Mouse (Mus musculus): ENCODE measurements around the gene Srrm2. TPM values are rescaled to one million over a fixed set of nuclear protein-coding genes. Genes with fewer than 3 reads are reported as not detected.
A peak's percentile ranks its signal among the peaks of the same experiment; 100 is the strongest.

Gene Srrm2
- polyA plus RNA-seq, 1 experiment from 2014 or later = 414 TPM

GRCm38 (mm10) chr17:23746311-23746710 is 44.0 kb upstream of the Srrm2 start:
- Histone ChIP-seq H3K4me1 (replicated peaks; ENCODE audit: control insufficient read depth, insufficient read depth, low read length) (peaks cover 21% of the 10 kb centered on the region), H3K4me2 (ENCODE audit: low read depth, low read length) (peak overlapping the region; percentile 49; the same call in 1 of the 2 replicates), H3K9ac (ENCODE audit: low read length) (no peak overlapping the region), H3K27me3 (ENCODE audit: control insufficient read depth, insufficient read depth, low read depth, low read length) (peaks cover 69% of the 10 kb centered on the region), H3K4me3 (ENCODE audit: low read length) (no peak overlapping the region), H3K27ac (ENCODE audit: low read length) (no peak overlapping the region), H3K36me3 (ENCODE audit: control insufficient read depth, insufficient read depth, low read length) (no peaks in the 10 kb centered on the region), H3K9me3 (ENCODE audit: control insufficient read depth, low read length) (no peaks in the 10 kb centered on the region)
- WGBS = 6% methylated on average over 12 of the region's 12 CpGs
- no peak for ATAC-seq (ENCODE audit: low read depth)

DNA sequence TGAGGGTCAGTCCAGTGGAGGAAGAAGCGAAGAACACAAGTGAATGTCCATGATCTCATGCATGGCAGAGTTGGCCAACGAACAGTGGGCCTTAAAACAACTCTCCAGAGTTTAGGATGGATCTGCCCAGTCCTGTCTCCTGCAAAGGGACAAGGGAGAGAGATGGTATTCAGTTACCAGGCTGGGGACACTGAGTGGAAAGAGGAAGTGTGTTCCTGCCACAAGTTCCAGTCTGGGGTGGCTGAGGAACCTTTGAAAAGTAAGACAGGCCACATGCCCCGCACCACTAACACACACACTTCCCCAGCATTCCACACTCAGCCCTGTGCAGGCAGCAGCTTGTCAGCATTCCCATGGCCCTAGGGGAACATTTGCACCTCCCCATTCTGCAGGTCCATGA is 43.6 kb upstream of the Srrm2 start:
- H3K9ac ChIP-seq (ENCODE audit: low read length) = no peak overlapping the region
- no peak for ATAC-seq (ENCODE audit: low read depth)
- H3K4me1 ChIP-seq (replicated peaks; ENCODE audit: control insufficient read depth, insufficient read depth, low read length) = peaks cover 21% of the 10 kb centered on the region
- H3K9me3 ChIP-seq (ENCODE audit: control insufficient read depth, low read length) = no peaks in the 10 kb centered on the region
- H3K27ac ChIP-seq (ENCODE audit: low read length) = no peak overlapping the region
- 75% methylated on average over 3 of the region's 3 CpGs for WGBS
- H3K4me3 ChIP-seq (ENCODE audit: low read length) = no peak overlapping the region
- H3K4me2 ChIP-seq (ENCODE audit: low read depth, low read length) = no peak overlapping the region
- peaks cover 64% of the 10 kb centered on the region for H3K27me3 ChIP-seq (ENCODE audit: control insufficient read depth, insufficient read depth, low read depth, low read length)
- H3K36me3 ChIP-seq (ENCODE audit: control insufficient read depth, insufficient read depth, low read length) = no peaks in the 10 kb centered on the region

DNA sequence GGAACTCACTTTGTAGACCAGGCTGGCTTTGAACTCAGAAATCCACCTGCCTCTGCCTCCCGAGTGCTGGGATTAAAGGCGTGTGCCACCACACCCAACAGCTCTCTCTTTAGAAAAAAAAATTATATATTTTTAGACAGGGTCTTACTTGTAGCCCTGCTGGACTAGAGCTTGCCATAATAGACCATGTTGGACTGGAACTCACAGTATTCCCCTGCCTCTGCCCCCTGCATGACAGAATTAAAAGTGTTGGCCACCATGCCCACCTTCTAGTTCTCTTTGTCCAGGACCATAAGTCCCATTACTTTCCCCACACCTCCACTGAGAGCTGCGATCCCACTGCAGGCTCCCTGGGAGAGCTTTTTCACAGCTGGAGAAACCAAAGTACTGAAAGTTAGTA is 42.9 kb upstream of the Srrm2 start:
- Histone ChIP-seq H3K4me2 (ENCODE audit: low read depth, low read length) (no peak overlapping the region), H3K4me1 (replicated peaks; ENCODE audit: control insufficient read depth, insufficient read depth, low read length) (peaks cover 15% of the 10 kb centered on the region), H3K4me3 (ENCODE audit: low read length) (no peak overlapping the region), H3K27ac (ENCODE audit: low read length) (no peak overlapping the region), H3K9ac (ENCODE audit: low read length) (no peak overlapping the region), H3K9me3 (ENCODE audit: control insufficient read depth, low read length) (no peaks in the 10 kb centered on the region), H3K36me3 (ENCODE audit: control insufficient read depth, insufficient read depth, low read length) (peaks cover 2% of the 10 kb centered on the region; the same call in 1 of the 2 replicates), H3K27me3 (ENCODE audit: control insufficient read depth, insufficient read depth, low read depth, low read length) (peaks cover 57% of the 10 kb centered on the region)
- no peak for ATAC-seq (ENCODE audit: low read depth)
- WGBS = 71% methylated on average over 3 of the region's 3 CpGs

DNA sequence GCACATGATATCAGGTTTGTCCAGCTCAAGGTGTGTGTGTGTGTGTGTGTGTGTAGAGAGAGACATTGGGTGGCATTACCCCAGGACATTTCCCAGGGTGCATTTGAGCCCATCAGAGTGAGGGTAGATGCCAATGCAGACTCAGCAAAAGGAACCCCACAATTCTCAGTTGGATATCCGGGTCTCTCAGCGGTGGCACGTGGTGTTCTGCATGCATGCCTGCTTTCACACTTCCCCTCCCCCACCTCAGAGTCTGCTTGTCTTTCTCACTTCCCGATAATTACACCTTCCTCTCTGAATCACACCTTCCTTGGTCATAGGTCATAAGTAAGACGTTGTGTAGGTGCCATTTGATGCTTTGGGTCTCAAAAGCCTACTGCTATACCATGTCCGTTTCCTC is 42.3 kb upstream of the Srrm2 start:
- no peak overlapping the region for H3K4me3 ChIP-seq (ENCODE audit: low read length)
- H3K4me1 ChIP-seq (replicated peaks; ENCODE audit: control insufficient read depth, insufficient read depth, low read length) = peaks cover 14% of the 10 kb centered on the region
- H3K27ac ChIP-seq (ENCODE audit: low read length) = no peak overlapping the region
- WGBS = 10% methylated on average over 6 of the region's 6 CpGs
- peaks cover 52% of the 10 kb centered on the region for H3K27me3 ChIP-seq (ENCODE audit: control insufficient read depth, insufficient read depth, low read depth, low read length)
- no peak for ATAC-seq (ENCODE audit: low read depth)
- no peak overlapping the region for H3K9ac ChIP-seq (ENCODE audit: low read length)
- peaks cover 7% of the 10 kb centered on the region for H3K36me3 ChIP-seq (ENCODE audit: control insufficient read depth, insufficient read depth, low read length)
- no peaks in the 10 kb centered on the region for H3K9me3 ChIP-seq (ENCODE audit: control insufficient read depth, low read length)
- H3K4me2 ChIP-seq (ENCODE audit: low read depth, low read length) = no peak overlapping the region

DNA sequence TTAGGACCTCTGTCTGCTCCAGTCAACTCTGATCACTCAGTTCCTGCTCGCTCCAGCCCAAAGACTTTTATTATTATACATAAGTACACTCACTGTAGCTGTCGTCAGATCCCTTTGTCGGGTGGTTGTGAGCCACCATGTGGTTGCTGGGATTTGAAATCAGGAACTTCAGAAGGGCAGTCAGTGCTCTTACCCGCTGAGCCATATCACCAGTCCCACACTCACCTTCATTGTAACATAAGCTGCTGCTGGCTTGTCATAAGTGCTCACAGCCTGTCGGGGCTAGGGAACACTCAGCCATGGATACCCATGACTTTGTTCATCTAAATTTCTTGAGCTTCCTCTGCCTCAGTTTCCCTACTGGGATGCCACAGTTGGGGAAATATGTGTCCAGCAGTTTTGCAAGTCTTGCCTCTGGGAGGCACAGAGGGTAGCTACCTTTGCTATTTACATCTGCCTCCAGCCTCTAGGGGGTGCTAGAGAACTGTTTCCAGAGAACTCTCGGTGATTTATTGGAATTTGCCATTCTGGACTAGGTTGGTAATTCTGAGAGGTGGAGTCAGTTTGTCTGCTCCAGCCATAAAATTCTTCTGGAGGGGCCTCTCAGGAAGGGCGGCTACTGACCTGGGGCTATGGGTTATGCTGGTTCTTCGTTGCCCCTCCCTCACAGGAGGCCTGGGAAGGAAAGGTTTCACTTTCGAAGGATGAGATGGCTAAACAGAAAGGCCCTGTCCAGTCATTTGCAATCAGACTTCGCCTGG is 41.5 kb upstream of the Srrm2 start:
- H3K27ac ChIP-seq (ENCODE audit: low read length) = 0 out of 2 replicates have a peak overlapping the region, but pooled peaks have one; percentile 9
- peaks cover 10% of the 10 kb centered on the region for H3K36me3 ChIP-seq (ENCODE audit: control insufficient read depth, insufficient read depth, low read length)
- peak; percentile 63 for ATAC-seq (ENCODE audit: low read depth)
- H3K4me2 ChIP-seq (ENCODE audit: low read depth, low read length) = peak overlapping the region; percentile 43
- peaks cover 14% of the 10 kb centered on the region for H3K4me1 ChIP-seq (replicated peaks; ENCODE audit: control insufficient read depth, insufficient read depth, low read length)
- no peaks in the 10 kb centered on the region for H3K9me3 ChIP-seq (ENCODE audit: control insufficient read depth, low read length)
- H3K9ac ChIP-seq (ENCODE audit: low read length) = peak overlapping the region; percentile 47
- 26% methylated on average over 10 of the region's 10 CpGs for WGBS
- peaks cover 44% of the 10 kb centered on the region for H3K27me3 ChIP-seq (ENCODE audit: control insufficient read depth, insufficient read depth, low read depth, low read length)
- H3K4me3 ChIP-seq (ENCODE audit: low read length) = peak overlapping the region; percentile 35

DNA sequence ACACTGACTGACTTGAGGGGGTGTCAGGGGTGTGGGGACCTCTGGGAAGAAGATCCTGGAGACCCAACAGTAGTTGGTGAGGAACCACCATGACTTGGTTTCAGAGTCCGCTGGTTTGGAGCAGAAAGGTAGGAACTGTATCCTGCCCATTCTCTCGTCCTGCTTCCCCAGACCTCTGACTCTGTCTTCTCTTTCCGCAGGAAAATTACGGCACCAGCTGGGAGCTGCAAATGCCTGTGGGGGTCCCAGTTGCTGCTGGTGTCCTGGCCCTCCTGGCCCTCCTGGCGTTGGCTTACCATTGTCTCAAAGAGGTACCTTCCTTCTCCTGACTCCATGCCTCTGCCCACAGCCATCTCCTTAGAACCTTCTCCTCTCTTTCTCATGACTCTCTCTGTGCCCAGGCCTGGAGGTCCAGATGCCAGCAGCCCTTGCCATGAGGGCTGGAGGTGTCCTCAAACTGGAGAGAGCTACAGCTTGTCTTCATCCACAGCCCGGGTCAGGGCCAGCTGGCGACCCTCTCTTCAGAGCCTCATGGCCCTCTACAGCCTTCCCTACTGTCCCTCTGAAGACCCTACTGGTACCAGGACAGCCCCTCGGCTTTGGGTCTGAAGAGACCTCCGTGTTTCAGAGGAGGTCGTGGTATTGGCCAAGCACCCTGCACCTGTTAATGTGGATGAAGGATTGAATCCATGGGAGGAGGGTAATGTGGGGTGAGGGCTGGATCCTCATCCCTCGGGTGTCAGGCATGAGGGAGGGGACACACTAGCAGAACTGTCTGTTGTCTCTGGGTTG is 40.7 kb upstream of the Srrm2 start:
- Histone ChIP-seq H3K9me3 (ENCODE audit: control insufficient read depth, low read length) (no peaks in the 10 kb centered on the region), H3K4me1 (replicated peaks; ENCODE audit: control insufficient read depth, insufficient read depth, low read length) (peaks cover 14% of the 10 kb centered on the region), H3K4me3 (ENCODE audit: low read length) (peak overlapping the region; percentile 35), H3K4me2 (ENCODE audit: low read depth, low read length) (peak overlapping the region; percentile 43), H3K36me3 (ENCODE audit: control insufficient read depth, insufficient read depth, low read length) (peaks cover 10% of the 10 kb centered on the region), H3K27me3 (ENCODE audit: control insufficient read depth, insufficient read depth, low read depth, low read length) (peaks cover 36% of the 10 kb centered on the region), H3K9ac (ENCODE audit: low read length) (peak overlapping the region; percentile 47), H3K27ac (ENCODE audit: low read length) (0 out of 2 replicates have a peak overlapping the region, but pooled peaks have one; percentile 9)
- 82% methylated on average over 11 of the region's 11 CpGs for WGBS
- no peak for ATAC-seq (ENCODE audit: low read depth)

DNA sequence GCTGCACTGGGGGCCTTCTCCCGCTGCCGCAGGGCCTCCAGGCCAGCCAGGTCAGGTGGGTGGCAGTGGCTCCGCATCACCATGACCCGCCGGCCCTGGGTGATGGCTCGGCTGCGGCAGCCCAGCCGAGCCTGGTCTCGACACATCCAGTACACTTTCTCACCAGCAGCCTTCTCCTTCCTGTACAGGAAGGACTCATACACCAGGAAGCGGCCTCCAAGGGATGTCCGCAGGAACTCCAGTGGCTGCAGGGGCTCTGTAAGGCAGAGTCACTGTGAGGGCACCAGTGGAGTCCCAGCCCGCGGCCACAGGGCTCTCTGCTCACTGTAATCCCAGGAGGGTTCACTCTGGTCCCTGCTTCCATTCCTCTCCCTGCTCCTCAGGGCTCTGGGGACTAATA is 34.6 kb upstream of the Srrm2 start:
- peaks cover 34% of the 10 kb centered on the region for H3K36me3 ChIP-seq (ENCODE audit: control insufficient read depth, insufficient read depth, low read length)
- 83% methylated on average over 13 of the region's 13 CpGs for WGBS
- H3K9me3 ChIP-seq (ENCODE audit: control insufficient read depth, low read length) = no peaks in the 10 kb centered on the region
- no peaks in the 10 kb centered on the region for H3K4me1 ChIP-seq (replicated peaks; ENCODE audit: control insufficient read depth, insufficient read depth, low read length)
- peak overlapping the region; percentile 9; the same call in 1 of the 2 replicates for H3K4me2 ChIP-seq (ENCODE audit: low read depth, low read length)
- peak; percentile 70; the same call in 1 of the 2 replicates for ATAC-seq (ENCODE audit: low read depth)
- H3K27me3 ChIP-seq (ENCODE audit: control insufficient read depth, insufficient read depth, low read depth, low read length) = no peaks in the 10 kb centered on the region
- H3K9ac ChIP-seq (ENCODE audit: low read length) = 0 out of 2 replicates have a peak overlapping the region, but pooled peaks have one; percentile 34
- no peak overlapping the region for H3K4me3 ChIP-seq (ENCODE audit: low read length)
- H3K27ac ChIP-seq (ENCODE audit: low read length) = peak overlapping the region; percentile 34

GRCm38 (mm10) chr17:23757581-23757980 is 32.8 kb upstream of the Srrm2 start:
- no peaks in the 10 kb centered on the region for H3K9me3 ChIP-seq (ENCODE audit: control insufficient read depth, low read length)
- no peaks in the 10 kb centered on the region for H3K4me1 ChIP-seq (replicated peaks; ENCODE audit: control insufficient read depth, insufficient read depth, low read length)
- no peak overlapping the region for H3K27ac ChIP-seq (ENCODE audit: low read length)
- no peak for ATAC-seq (ENCODE audit: low read depth)
- 91% methylated on average over 9 of the region's 9 CpGs for WGBS
- peaks cover 37% of the 10 kb centered on the region for H3K36me3 ChIP-seq (ENCODE audit: control insufficient read depth, insufficient read depth, low read length)
- no peak overlapping the region for H3K4me3 ChIP-seq (ENCODE audit: low read length)
- H3K9ac ChIP-seq (ENCODE audit: low read length) = no peak overlapping the region
- no peak overlapping the region for H3K4me2 ChIP-seq (ENCODE audit: low read depth, low read length)
- no peaks in the 10 kb centered on the region for H3K27me3 ChIP-seq (ENCODE audit: control insufficient read depth, insufficient read depth, low read depth, low read length)

DNA sequence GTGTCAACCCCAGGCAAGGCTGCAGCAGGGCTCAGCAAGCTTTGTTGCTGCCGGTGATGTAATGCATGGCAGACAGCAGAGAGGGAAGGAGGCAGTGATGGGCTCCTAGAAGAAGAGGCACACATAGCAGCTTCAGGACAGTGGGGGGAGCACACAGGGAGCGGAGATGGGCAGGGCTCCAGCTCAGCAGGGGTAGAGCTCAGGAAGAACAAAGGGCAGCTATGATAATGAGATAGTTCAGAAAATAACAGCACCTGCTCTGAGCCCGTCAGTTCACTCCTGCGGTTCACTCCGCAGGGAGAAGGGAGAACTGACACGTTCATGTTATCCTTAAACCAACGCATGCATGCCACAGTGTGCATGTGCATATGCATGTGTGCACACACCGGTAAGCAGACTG is 31.5 kb upstream of the Srrm2 start:
- no peak overlapping the region for H3K4me2 ChIP-seq (ENCODE audit: low read depth, low read length)
- no peak overlapping the region for H3K27ac ChIP-seq (ENCODE audit: low read length)
- peaks cover 30% of the 10 kb centered on the region for H3K36me3 ChIP-seq (ENCODE audit: control insufficient read depth, insufficient read depth, low read length)
- 87% methylated on average over 8 of the region's 8 CpGs for WGBS
- no peak overlapping the region for H3K4me3 ChIP-seq (ENCODE audit: low read length)
- H3K27me3 ChIP-seq (ENCODE audit: control insufficient read depth, insufficient read depth, low read depth, low read length) = no peaks in the 10 kb centered on the region
- no peaks in the 10 kb centered on the region for H3K4me1 ChIP-seq (replicated peaks; ENCODE audit: control insufficient read depth, insufficient read depth, low read length)
- H3K9ac ChIP-seq (ENCODE audit: low read length) = no peak overlapping the region
- ATAC-seq (ENCODE audit: low read depth) = no peak
- H3K9me3 ChIP-seq (ENCODE audit: control insufficient read depth, low read length) = no peaks in the 10 kb centered on the region
